Mouse (Mus musculus): ENCODE data around the gene Mfsd2b. TPM values are rescaled to one million over a fixed set of nuclear protein-coding genes. Genes with fewer than 3 reads are reported as not detected.
A peak's percentile ranks its signal among the peaks of the same experiment; 100 is the strongest.
"Not testable (repeated sequence)": the region's sequence is repeated elsewhere in the genome, so short reads cannot be mapped to it uniquely, and the experiment has no call there.

The Mfsd2b gene
- polyA plus RNA-seq, 1 experiment from 2014 or later: 2.0 TPM

DNA sequence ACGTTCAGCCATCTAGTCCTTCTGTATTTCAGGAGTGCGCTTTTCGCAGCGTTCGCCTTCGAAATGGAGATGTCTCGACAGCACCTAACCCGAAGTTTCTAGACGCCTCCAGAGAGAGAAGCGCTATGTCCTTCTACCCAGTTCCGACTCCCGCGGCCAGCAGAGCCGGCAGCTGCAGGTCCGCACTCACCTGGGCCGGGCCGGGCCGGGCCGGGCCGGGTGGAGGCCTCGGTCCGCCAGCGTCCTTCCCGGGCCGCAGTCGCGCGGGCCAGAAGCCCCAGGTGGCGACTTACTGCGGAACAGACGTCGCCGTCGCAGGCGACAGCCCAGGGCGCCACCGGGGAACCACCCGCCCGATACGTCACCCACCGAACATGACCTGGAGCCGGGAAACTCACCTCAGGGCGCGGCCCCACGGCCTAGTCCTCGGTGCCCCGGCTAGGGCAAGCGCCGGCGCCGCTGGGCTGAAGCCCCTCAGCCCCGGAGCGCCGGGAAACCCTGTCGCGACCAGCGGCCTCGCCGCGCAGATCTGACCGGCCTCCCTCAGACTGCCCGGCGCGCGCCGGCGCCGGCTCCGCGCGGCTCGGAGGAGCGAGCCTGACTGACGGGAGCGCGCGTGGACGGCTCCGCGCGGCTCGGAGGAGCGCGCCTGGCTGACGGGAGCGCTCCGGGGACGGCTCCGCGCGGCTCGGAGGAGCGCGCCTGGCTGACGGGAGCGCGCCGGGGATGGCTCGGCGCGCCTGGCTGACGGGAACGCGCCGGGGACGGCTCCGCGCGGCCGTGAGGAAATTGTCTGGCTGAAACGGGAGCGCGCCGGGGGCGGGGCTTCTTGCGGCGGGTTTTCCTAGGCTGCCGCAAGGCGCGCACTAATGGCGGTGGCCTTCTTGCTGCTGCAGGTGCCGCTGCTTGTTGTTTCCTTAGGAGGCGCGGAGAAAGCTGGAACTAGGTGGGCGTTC, 33.1 kb upstream of the Mfsd2b start, which contains the start of gene Ubxn2a:
Gene Ubxn2a, minus strand, starts transcription at position 755 of the 956 bp plus-strand sequence.
- peak within 1 kb of the TSS; percentile 89 for H3K9ac ChIP-seq
- no peaks in the 10 kb centered on the region for H3K36me3 ChIP-seq (replicated peaks; ENCODE audit: control insufficient read depth, insufficient read depth)
- no peaks in the 10 kb centered on the region for H3K27me3 ChIP-seq (ENCODE audit: control insufficient read depth, insufficient read depth, low read length)
- H3K9me3 ChIP-seq (ENCODE audit: control insufficient read depth, low read length): no peaks in the 10 kb centered on the region
- peak within 1 kb of the TSS; percentile 74 for H3K4me2 ChIP-seq (replicated peaks)
- peak; percentile 95 for ATAC-seq (ENCODE audit: low FRiP score)
- peak; percentile 96 for DNase-seq (ENCODE audit: low spot score)
- WGBS: under 1% methylated on average over 116 of the region's 125 CpGs
- peaks cover 5% of the 10 kb centered on the region; the same call in 1 of the 2 replicates for H3K4me1 ChIP-seq (replicated peaks; ENCODE audit: control insufficient read depth, insufficient read depth, low read length)
- peak within 1 kb of the TSS; percentile 82 for H3K4me3 ChIP-seq (replicated peaks; ENCODE audit: low read length)
- H3K27ac ChIP-seq: peak within 1 kb of the TSS; percentile 86

DNA sequence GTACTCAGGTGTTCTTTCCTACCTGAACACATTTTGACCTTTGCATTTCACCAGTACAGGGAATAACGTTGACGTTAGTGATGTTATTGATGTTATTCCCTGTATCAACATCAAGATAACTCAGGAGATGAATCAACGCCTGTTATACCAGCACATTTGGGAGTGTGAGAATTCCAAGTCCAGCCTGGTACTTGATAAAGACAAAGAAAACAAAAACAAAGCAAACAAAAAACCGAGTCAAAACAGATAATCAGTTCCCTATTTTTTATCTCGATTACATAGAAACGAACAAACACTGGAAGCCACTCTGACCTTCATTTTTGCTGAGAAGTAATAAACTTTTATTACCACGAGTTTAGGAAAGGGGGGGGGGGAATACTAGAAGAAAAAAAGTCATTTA, 32.3 kb upstream of the Mfsd2b start:
- H3K27ac ChIP-seq: peak overlapping the region; percentile 86; the same call in 1 of the 2 replicates
- ATAC-seq (ENCODE audit: low FRiP score) (no peak), DNase-seq (ENCODE audit: low spot score) (no peak)
- peaks cover 5% of the 10 kb centered on the region; the same call in 1 of the 2 replicates for H3K4me1 ChIP-seq (replicated peaks; ENCODE audit: control insufficient read depth, insufficient read depth, low read length)
- 62% methylated on average over 7 of the region's 7 CpGs for WGBS
- H3K27me3 ChIP-seq (ENCODE audit: control insufficient read depth, insufficient read depth, low read length): no peaks in the 10 kb centered on the region
- peak overlapping the region; percentile 74 for H3K4me2 ChIP-seq (replicated peaks)
- peak overlapping the region; percentile 82 for H3K4me3 ChIP-seq (replicated peaks; ENCODE audit: low read length)
- no peaks in the 10 kb centered on the region for H3K9me3 ChIP-seq (ENCODE audit: control insufficient read depth, low read length)
- H3K9ac ChIP-seq: peak overlapping the region; percentile 89
- H3K36me3 ChIP-seq (replicated peaks; ENCODE audit: control insufficient read depth, insufficient read depth): peaks cover 4% of the 10 kb centered on the region

- H3K4me3 ChIP-seq (replicated peaks; ENCODE audit: low read length): peak overlapping the region; percentile 82; the same call in 1 of the 2 replicates
- no peak overlapping the region for H3K27ac ChIP-seq
- WGBS: 77% methylated on average over 7 of the region's 7 CpGs
- peaks cover 9% of the 10 kb centered on the region for H3K36me3 ChIP-seq (replicated peaks; ENCODE audit: control insufficient read depth, insufficient read depth)
- no peaks in the 10 kb centered on the region for H3K27me3 ChIP-seq (ENCODE audit: control insufficient read depth, insufficient read depth, low read length)
- peak overlapping the region; percentile 74 for H3K4me2 ChIP-seq (replicated peaks)
- no peak for DNase-seq (ENCODE audit: low spot score)
- H3K4me1 ChIP-seq (replicated peaks; ENCODE audit: control insufficient read depth, insufficient read depth, low read length): peaks cover 5% of the 10 kb centered on the region; the same call in 1 of the 2 replicates
- no peak overlapping the region for H3K9ac ChIP-seq
- no peak for ATAC-seq (ENCODE audit: low FRiP score)
- no peaks in the 10 kb centered on the region for H3K9me3 ChIP-seq (ENCODE audit: control insufficient read depth, low read length)
These were observed 31.8 kb upstream of the Mfsd2b start for GRCm38 (mm10) chr12:4905946-4906345.

DNA sequence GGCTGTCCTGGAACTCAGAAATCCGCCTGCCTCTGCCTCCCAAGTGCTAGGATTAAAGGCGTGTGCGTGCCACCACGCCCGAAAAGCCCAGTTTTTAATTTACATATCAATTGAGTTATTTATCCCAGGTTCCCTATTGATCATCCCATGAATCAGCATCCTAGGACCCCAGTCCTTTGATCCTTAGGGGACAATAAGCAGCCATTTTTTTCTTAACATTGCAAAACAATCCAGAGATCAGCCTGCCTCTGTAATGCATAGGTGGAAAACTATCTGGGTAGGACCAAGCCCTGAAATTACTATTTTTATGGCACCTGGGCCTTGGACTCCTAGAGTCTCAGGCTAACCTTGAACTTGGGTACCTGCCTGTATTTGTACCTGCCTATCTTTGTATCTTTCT, 23.9 kb upstream of the Mfsd2b start:
- H3K4me1 ChIP-seq (replicated peaks; ENCODE audit: control insufficient read depth, insufficient read depth, low read length): no peaks in the 10 kb centered on the region
- no peak for DNase-seq (ENCODE audit: low spot score)
- H3K4me3 ChIP-seq (replicated peaks; ENCODE audit: low read length): no peak overlapping the region
- no peak for ATAC-seq (ENCODE audit: low FRiP score)
- 90% methylated on average over 5 of the region's 5 CpGs for WGBS
- H3K27me3 ChIP-seq (ENCODE audit: control insufficient read depth, insufficient read depth, low read length): no peaks in the 10 kb centered on the region
- peaks cover 33% of the 10 kb centered on the region for H3K36me3 ChIP-seq (replicated peaks; ENCODE audit: control insufficient read depth, insufficient read depth)
- H3K4me2 ChIP-seq (replicated peaks): no peak overlapping the region
- H3K9me3 ChIP-seq (ENCODE audit: control insufficient read depth, low read length): no peaks in the 10 kb centered on the region
- H3K9ac ChIP-seq: no peak overlapping the region
- H3K27ac ChIP-seq: no peak overlapping the region

- Histone ChIP-seq H3K4me3 (replicated peaks; ENCODE audit: low read length) (no peak overlapping the region), H3K9me3 (ENCODE audit: control insufficient read depth, low read length) (no peaks in the 10 kb centered on the region), H3K27ac (no peak overlapping the region), H3K36me3 (replicated peaks; ENCODE audit: control insufficient read depth, insufficient read depth) (peaks cover 41% of the 10 kb centered on the region), H3K4me2 (replicated peaks) (no peak overlapping the region), H3K27me3 (ENCODE audit: control insufficient read depth, insufficient read depth, low read length) (no peaks in the 10 kb centered on the region), H3K4me1 (replicated peaks; ENCODE audit: control insufficient read depth, insufficient read depth, low read length) (no peaks in the 10 kb centered on the region), H3K9ac (no peak overlapping the region)
- DNase-seq (ENCODE audit: low spot score) (no peak), ATAC-seq (ENCODE audit: low FRiP score) (no peak)
- 100% methylated on average over 1 of the region's 1 CpGs for WGBS
These were observed 15.7 kb upstream of the Mfsd2b start for GRCm38 (mm10) chr12:4889891-4890290.

- ATAC-seq (ENCODE audit: low FRiP score) (no peak), DNase-seq (ENCODE audit: low spot score) (no peak)
- no peak overlapping the region for H3K4me3 ChIP-seq (replicated peaks; ENCODE audit: low read length)
- H3K36me3 ChIP-seq (replicated peaks; ENCODE audit: control insufficient read depth, insufficient read depth): peaks cover 46% of the 10 kb centered on the region
- WGBS: 96% methylated on average over 2 of the region's 2 CpGs
- no peak overlapping the region for H3K27ac ChIP-seq
- H3K9ac ChIP-seq: no peak overlapping the region
- no peak overlapping the region for H3K4me2 ChIP-seq (replicated peaks)
- no peaks in the 10 kb centered on the region for H3K27me3 ChIP-seq (ENCODE audit: control insufficient read depth, insufficient read depth, low read length)
- no peaks in the 10 kb centered on the region for H3K9me3 ChIP-seq (ENCODE audit: control insufficient read depth, low read length)
- H3K4me1 ChIP-seq (replicated peaks; ENCODE audit: control insufficient read depth, insufficient read depth, low read length): no peaks in the 10 kb centered on the region
These were observed 15.1 kb upstream of the Mfsd2b start for GRCm38 (mm10) chr12:4889251-4889650.

GRCm38 (mm10) chr12:4888739-4889138, 14.6 kb upstream of the Mfsd2b start:
- Histone ChIP-seq H3K36me3 (replicated peaks; ENCODE audit: control insufficient read depth, insufficient read depth) (peaks cover 42% of the 10 kb centered on the region), H3K9ac (no peak overlapping the region), H3K9me3 (ENCODE audit: control insufficient read depth, low read length) (no peaks in the 10 kb centered on the region), H3K27me3 (ENCODE audit: control insufficient read depth, insufficient read depth, low read length) (no peaks in the 10 kb centered on the region), H3K4me1 (replicated peaks; ENCODE audit: control insufficient read depth, insufficient read depth, low read length) (no peaks in the 10 kb centered on the region), H3K4me3 (replicated peaks; ENCODE audit: low read length) (no peak overlapping the region), H3K4me2 (replicated peaks) (no peak overlapping the region), H3K27ac (no peak overlapping the region)
- ATAC-seq (ENCODE audit: low FRiP score) (no peak), DNase-seq (ENCODE audit: low spot score) (no peak)

DNA sequence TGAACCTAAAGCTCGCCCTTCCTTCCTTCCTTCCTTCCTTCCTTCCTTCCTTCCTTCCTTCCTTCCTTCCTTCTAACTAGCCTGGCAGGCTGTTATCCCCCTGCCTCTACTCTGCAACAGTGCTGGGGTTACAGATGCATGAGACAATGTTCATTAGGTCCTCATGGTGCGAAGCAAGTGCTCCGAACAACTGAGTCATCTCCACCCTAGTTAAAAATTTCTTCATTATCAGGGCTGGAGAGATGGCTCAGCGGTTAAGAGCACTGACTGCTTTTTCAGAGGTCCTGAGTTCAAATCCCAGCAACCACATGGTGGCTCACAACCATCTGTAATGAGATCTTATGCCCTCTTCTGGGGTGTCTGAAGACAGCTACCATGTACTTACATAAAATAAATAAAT, 12.4 kb upstream of the Mfsd2b start:
- H3K36me3 ChIP-seq (replicated peaks; ENCODE audit: control insufficient read depth, insufficient read depth): peaks cover 40% of the 10 kb centered on the region
- ATAC-seq (ENCODE audit: low FRiP score); DNase-seq (ENCODE audit: low spot score); H3K9ac ChIP-seq; H3K4me1 ChIP-seq (replicated peaks; ENCODE audit: control insufficient read depth, insufficient read depth, low read length); H3K27me3 ChIP-seq (ENCODE audit: control insufficient read depth, insufficient read depth, low read length); H3K27ac ChIP-seq; H3K4me2 ChIP-seq (replicated peaks); H3K4me3 ChIP-seq (replicated peaks; ENCODE audit: low read length); H3K9me3 ChIP-seq (ENCODE audit: control insufficient read depth, low read length): not testable (repeated sequence)
- 99% methylated on average over 4 of the region's 4 CpGs for WGBS

DNA sequence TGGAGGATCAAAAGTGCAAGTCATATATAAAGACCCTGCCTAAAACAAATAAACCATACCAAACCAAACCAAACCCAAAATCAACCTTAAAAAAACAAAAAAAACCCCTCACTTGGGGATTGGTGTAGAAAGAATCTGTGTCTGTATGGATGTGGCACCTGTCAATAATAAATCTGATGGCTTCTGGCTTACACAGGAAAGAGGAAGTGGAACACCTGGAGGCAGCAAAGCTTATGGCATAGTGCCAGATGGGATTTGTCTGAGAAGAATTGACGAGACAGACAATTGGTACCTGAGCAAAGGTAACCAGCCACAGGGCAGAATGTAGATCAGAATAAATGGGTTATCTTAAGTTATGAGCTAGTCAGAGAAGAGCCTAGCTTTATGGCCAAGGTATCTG, 10.9 kb upstream of the Mfsd2b start:
- Histone ChIP-seq H3K4me2 (replicated peaks) (no peak overlapping the region), H3K27me3 (ENCODE audit: control insufficient read depth, insufficient read depth, low read length) (no peaks in the 10 kb centered on the region), H3K4me3 (replicated peaks; ENCODE audit: low read length) (no peak overlapping the region), H3K9ac (no peak overlapping the region), H3K36me3 (replicated peaks; ENCODE audit: control insufficient read depth, insufficient read depth) (peaks cover 33% of the 10 kb centered on the region), H3K4me1 (replicated peaks; ENCODE audit: control insufficient read depth, insufficient read depth, low read length) (no peaks in the 10 kb centered on the region), H3K27ac (no peak overlapping the region), H3K9me3 (ENCODE audit: control insufficient read depth, low read length) (no peaks in the 10 kb centered on the region)
- DNase-seq (ENCODE audit: low spot score) (no peak), ATAC-seq (ENCODE audit: low FRiP score) (no peak)
- WGBS: 80% methylated on average over 1 of the region's 1 CpGs

Measured in hindbrain, embryonic 14.5 days (tissue).